In genomic region chr10:45584311-45585102, GRCm38 (mm10) we compare ENCODE assay signal across 12 mouse cellular contexts. TPM values are rescaled to one million over a fixed set of nuclear protein-coding genes. Genes with fewer than 3 reads are reported as not detected.
DNase-seq lines count a peak whose midpoint lies in the region; ATAC-seq and TF ChIP-seq lines count a peak whose summit lies in the region.
"Had no signal": no experiment of that assay in that cellular context is flagged by ENCODE, and none has a peak within 500 bp of the region (broad histone marks: within the 10 kb centered on the region; RNA-seq: fewer than 3 reads in every experiment).

No protein-coding gene starts in this region.

- H3K4me1 ChIP-seq in intestine, embryonic 15.5 days (replicated peaks) = no peaks in the 10 kb centered on the region
- H3K4me1 ChIP-seq in intestine, postnatal 0 days (replicated peaks; ENCODE audit: control insufficient read depth, insufficient read depth, low read length) = no peaks in the 10 kb centered on the region; the same call in 1 of the 2 replicates
- peaks cover 2% of the 10 kb centered on the region for H3K4me1 ChIP-seq in liver, embryonic 11.5 days (replicated peaks; ENCODE audit: control insufficient read depth, insufficient read depth, low read length)
- H3K4me1 ChIP-seq: forebrain, embryonic 13.5 days; hindbrain, embryonic 15.5 days had no signal

- ATAC-seq in intestine, embryonic 15.5 days = peak; percentile 79; the same call in 1 of the 2 replicates
- no peak for ATAC-seq in intestine, postnatal 0 days
- ATAC-seq in liver, embryonic 11.5 days (replicated peaks; ENCODE audit: low FRiP score) = peak; percentile 100
- ATAC-seq: forebrain, embryonic 13.5 days had no signal

- H3K9me3 ChIP-seq in intestine, embryonic 15.5 days = no peaks in the 10 kb centered on the region
- H3K9me3 ChIP-seq in intestine, postnatal 0 days (ENCODE audit: control insufficient read depth) = no peaks in the 10 kb centered on the region
- no peaks in the 10 kb centered on the region for H3K9me3 ChIP-seq in liver, embryonic 11.5 days (ENCODE audit: control insufficient read depth, low read length)
- H3K9me3 ChIP-seq: forebrain, embryonic 13.5 days; hindbrain, embryonic 15.5 days had no signal

- 90% methylated on average over 12 of the region's 12 CpGs for WGBS in intestine, embryonic 15.5 days
- WGBS in intestine, postnatal 0 days = 91% methylated on average over 12 of the region's 12 CpGs
- WGBS in liver, embryonic 11.5 days = 50% methylated on average over 12 of the region's 12 CpGs

- no peak overlapping the region for H3K9ac ChIP-seq in intestine, embryonic 15.5 days
- H3K9ac ChIP-seq in intestine, postnatal 0 days (ENCODE audit: low read depth, low read length) = no peak overlapping the region
- peak overlapping the region; percentile 61 for H3K9ac ChIP-seq in liver, embryonic 11.5 days (ENCODE audit: low read depth, low read length)
- H3K9ac ChIP-seq: forebrain, embryonic 13.5 days; hindbrain, embryonic 15.5 days had no signal

- no peak overlapping the region for H3K27ac ChIP-seq in intestine, embryonic 15.5 days
- H3K27ac ChIP-seq in intestine, postnatal 0 days (ENCODE audit: low read depth, low read length) = no peak overlapping the region
- H3K27ac ChIP-seq in liver, embryonic 11.5 days (ENCODE audit: low read depth, low read length) = peak overlapping the region; percentile 94
- H3K27ac ChIP-seq: forebrain, embryonic 13.5 days; hindbrain, embryonic 15.5 days had no signal

- no peak overlapping the region for H3K4me3 ChIP-seq in intestine, embryonic 15.5 days (replicated peaks)
- H3K4me3 ChIP-seq in intestine, postnatal 0 days (ENCODE audit: low read depth, low read length) = no peak overlapping the region
- H3K4me3 ChIP-seq in liver, embryonic 11.5 days (ENCODE audit: low read depth, low read length) = peak overlapping the region; percentile 28
- H3K4me3 ChIP-seq: forebrain, embryonic 13.5 days; hindbrain, embryonic 15.5 days had no signal

- H3K4me2 ChIP-seq in intestine, embryonic 15.5 days (replicated peaks) = no peak overlapping the region
- no peak overlapping the region for H3K4me2 ChIP-seq in intestine, postnatal 0 days (replicated peaks; ENCODE audit: low read depth)
- H3K4me2 ChIP-seq in liver, embryonic 11.5 days = peak overlapping the region; percentile 64
- H3K4me2 ChIP-seq: forebrain, embryonic 13.5 days; hindbrain, embryonic 15.5 days had no signal

- no peak for TF ChIP-seq CTCF in intestine, postnatal 0 days (IDR thresholded peaks at IDR 0.05; ENCODE audit: low read depth)

- no peaks in the 10 kb centered on the region for H3K27me3 ChIP-seq in intestine, embryonic 15.5 days (replicated peaks)
- H3K27me3 ChIP-seq in intestine, postnatal 0 days (replicated peaks; ENCODE audit: control insufficient read depth, insufficient read depth, low read length) = no peaks in the 10 kb centered on the region
- H3K27me3 ChIP-seq in liver, embryonic 11.5 days (replicated peaks; ENCODE audit: control insufficient read depth, insufficient read depth, low read length) = no peaks in the 10 kb centered on the region
- H3K27me3 ChIP-seq: forebrain, embryonic 13.5 days; hindbrain, embryonic 15.5 days had no signal

- no peaks in the 10 kb centered on the region for H3K36me3 ChIP-seq in intestine, embryonic 15.5 days
- H3K36me3 ChIP-seq in intestine, postnatal 0 days (ENCODE audit: control insufficient read depth, insufficient read depth) = no peaks in the 10 kb centered on the region; the same call in 1 of the 2 replicates
- no peaks in the 10 kb centered on the region for H3K36me3 ChIP-seq in liver, embryonic 11.5 days (ENCODE audit: control insufficient read depth, insufficient read depth, low read length)
- H3K36me3 ChIP-seq: hindbrain, embryonic 15.5 days had no signal

- peak; percentile 16 for DNase-seq in brain, adult 2 months (ENCODE audit: low read depth, low spot score)
- DNase-seq in liver, embryonic 11.5 days (ENCODE audit: low spot score) = peak; percentile 50
- DNase-seq in spleen, postnatal 10 days (ENCODE audit: low spot score in 2 of 2) = peak; percentile 64 to 77
- DNase-seq in kidney, adult 18-20 months = no peak
- DNase-seq in right cerebral cortex, adult 2 months (ENCODE audit: low spot score in 2 of 2) = no peak
- DNase-seq in adrenal gland, postnatal 4 days (ENCODE audit: low spot score in 2 of 2) = no peak
- DNase-seq: gastrocnemius, postnatal 36 days; right cerebral cortex, postnatal 4 days had no signal

RNA-seq across cellular contexts. Expression of gene Hace1, which starts 6.9 kb away (rescaled TPM):
- polyA plus RNA-seq in intestine, embryonic 15.5 days (2015; fragmentation: Nextera tagmentation; extraction: Ambion mirVana) = 12.4 and 15.5 TPM in 2 replicates
- 6.1 and 7.4 TPM in 2 replicates for polyA plus RNA-seq in intestine, postnatal 0 days (2015; fragmentation: Nextera tagmentation; extraction: Ambion mirVana)
- polyA plus RNA-seq in liver, embryonic 11.5 days (2014; fragmentation: Nextera tagmentation; extraction: Ambion mirVana) = 28.3 and 30.0 TPM in 2 replicates
- total RNA-seq in adrenal gland, postnatal 4 days (2021) = 10 to 100 TPM; 15.0 to 16.2 TPM

Comparison
In these comparisons a context has a peak if more than half of its experiments do, and no peak if none do; other contexts are left out.
1. DNase-seq: peak in brain, adult 2 months (single experiment), liver, embryonic 11.5 days (single experiment) and spleen, postnatal 10 days (2 of 2); none in kidney, adult 18-20 months (single experiment), right cerebral cortex, adult 2 months (0 of 2) and adrenal gland, postnatal 4 days (0 of 2).